ENCODE assay signal across 26 mouse cellular contexts in the genomic region with DNA sequence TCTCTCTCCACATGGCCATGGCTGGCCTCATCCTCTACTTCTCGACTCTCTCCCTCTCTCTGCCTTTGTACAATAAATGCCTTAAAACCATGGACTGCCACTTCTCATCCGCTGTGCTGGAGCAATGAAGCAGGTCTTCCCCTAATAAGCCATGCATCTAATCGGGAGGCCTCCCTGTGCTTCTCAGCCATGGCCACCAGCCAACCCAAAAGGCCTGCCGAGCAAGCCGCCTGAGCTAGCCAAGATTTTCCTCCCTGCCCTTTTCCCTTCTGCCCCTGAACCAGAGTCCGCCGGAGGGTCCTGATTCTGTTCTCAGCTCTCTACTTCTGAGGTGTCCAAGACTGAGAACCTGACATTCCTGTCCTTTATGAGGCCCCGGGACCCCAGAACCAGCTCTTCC.
DNase-seq lines count a peak whose midpoint lies in the region; ATAC-seq and TF ChIP-seq lines count a peak whose summit lies in the region.
"Had no signal": no experiment of that assay in that cellular context is flagged by ENCODE, and none has a peak within 500 bp of the region (broad histone marks: within the 10 kb centered on the region; RNA-seq: fewer than 3 reads in every experiment).

No protein-coding gene starts in this region.

- 14% methylated on average over 8 of the region's 8 CpGs for WGBS in cerebellum, adult 2 months
- WGBS in hindbrain, embryonic 16.5 days = 80% methylated on average over 8 of the region's 8 CpGs
- WGBS in hindbrain, embryonic 10.5 days = 90% methylated on average over 8 of the region's 8 CpGs
- WGBS in midbrain, postnatal 0 days = 84% methylated on average over 8 of the region's 8 CpGs
- WGBS in midbrain, embryonic 15.5 days = 94% methylated on average over 8 of the region's 8 CpGs

- no peak overlapping the region for H3K9ac ChIP-seq in hindbrain, embryonic 16.5 days (ENCODE audit: low read depth, low read length)
- H3K9ac ChIP-seq in midbrain, postnatal 0 days (replicated peaks; ENCODE audit: low read length, poor library complexity, severe bottlenecking) = no peak overlapping the region
- H3K9ac ChIP-seq in midbrain, embryonic 15.5 days = no peak overlapping the region
- H3K9ac ChIP-seq: limb, embryonic 15.5 days; liver, embryonic 13.5 days; midbrain, embryonic 13.5 days; neural tube, embryonic 15.5 days; stomach, embryonic 15.5 days had no signal

- no peaks in the 10 kb centered on the region for H3K27me3 ChIP-seq in cerebellum, adult 2 months (ENCODE audit: control insufficient read depth, insufficient read depth, low read length)
- H3K27me3 ChIP-seq in hindbrain, embryonic 16.5 days (replicated peaks; ENCODE audit: control insufficient read depth, insufficient read depth, low read length) = no peaks in the 10 kb centered on the region
- H3K27me3 ChIP-seq in hindbrain, embryonic 10.5 days (ENCODE audit: insufficient read depth, poor library complexity, severe bottlenecking) = no peaks in the 10 kb centered on the region
- H3K27me3 ChIP-seq in midbrain, postnatal 0 days (ENCODE audit: insufficient read depth, low read length) = no peaks in the 10 kb centered on the region
- no peaks in the 10 kb centered on the region for H3K27me3 ChIP-seq in midbrain, embryonic 15.5 days (replicated peaks)
- H3K27me3 ChIP-seq: CH12.LX; limb, embryonic 15.5 days; liver, embryonic 13.5 days; midbrain, embryonic 13.5 days; neural tube, embryonic 15.5 days; Patski; stomach, embryonic 15.5 days had no signal

- TF ChIP-seq POLR2A in cerebellum, adult 2 months (IDR thresholded peaks at IDR 0.05; ENCODE audit: borderline replicate concordance, insufficient read depth, low read length) = no peak
- TF ChIP-seq POLR2A in brain, embryonic 14.5 days (IDR thresholded peaks at IDR 0.05; ENCODE audit: borderline replicate concordance, extremely low read depth, insufficient read depth, insufficient read length, poor library complexity, severe bottlenecking) = no peak

- TF ChIP-seq CTCF in cerebellum, adult 2 months (IDR thresholded peaks at IDR 0.05; ENCODE audit: borderline replicate concordance, insufficient read depth, low read depth, low read length) = no peak
- no peak for TF ChIP-seq CTCF in midbrain, postnatal 0 days (IDR thresholded peaks at IDR 0.05)
- no peak for TF ChIP-seq CTCF in brain, embryonic 14.5 days (IDR thresholded peaks at IDR 0.05; ENCODE audit: borderline replicate concordance, extremely low read depth, insufficient read depth, insufficient read length)

- peaks cover 10% of the 10 kb centered on the region for H3K4me1 ChIP-seq in cerebellum, adult 2 months (ENCODE audit: control insufficient read depth, insufficient read depth, low read length)
- no peaks in the 10 kb centered on the region for H3K4me1 ChIP-seq in hindbrain, embryonic 16.5 days (ENCODE audit: control insufficient read depth, insufficient read depth, low read depth, low read length)
- H3K4me1 ChIP-seq in hindbrain, embryonic 10.5 days (replicated peaks) = no peaks in the 10 kb centered on the region
- no peaks in the 10 kb centered on the region for H3K4me1 ChIP-seq in midbrain, postnatal 0 days (ENCODE audit: insufficient read depth, low read length)
- H3K4me1 ChIP-seq in midbrain, embryonic 15.5 days = no peaks in the 10 kb centered on the region
- H3K4me1 ChIP-seq: limb, embryonic 10.5 days; limb, embryonic 15.5 days; liver, embryonic 13.5 days; midbrain, embryonic 13.5 days; neural tube, embryonic 15.5 days; stomach, embryonic 15.5 days had no signal

- no peak overlapping the region for H3K27ac ChIP-seq in cerebellum, adult 2 months (ENCODE audit: insufficient read depth, low read length)
- H3K27ac ChIP-seq in hindbrain, embryonic 16.5 days (ENCODE audit: low read depth, low read length) = no peak overlapping the region
- H3K27ac ChIP-seq in hindbrain, embryonic 10.5 days = no peak overlapping the region
- no peak overlapping the region for H3K27ac ChIP-seq in midbrain, postnatal 0 days (ENCODE audit: low read depth, low read length)
- H3K27ac ChIP-seq in midbrain, embryonic 15.5 days = no peak overlapping the region
- H3K27ac ChIP-seq: kidney, postnatal 0 days; limb, embryonic 10.5 days; limb, embryonic 15.5 days; liver, embryonic 13.5 days; macrophage; midbrain, embryonic 13.5 days; neural tube, embryonic 15.5 days; stomach, embryonic 15.5 days had no signal

- no peak overlapping the region for H3K4me3 ChIP-seq in cerebellum, adult 2 months (replicated peaks; ENCODE audit: insufficient read depth, low read depth, low read length)
- no peak overlapping the region for H3K4me3 ChIP-seq in hindbrain, embryonic 16.5 days (ENCODE audit: low read length)
- H3K4me3 ChIP-seq in hindbrain, embryonic 10.5 days = no peak overlapping the region
- H3K4me3 ChIP-seq in midbrain, postnatal 0 days (ENCODE audit: low read depth, low read length) = no peak overlapping the region
- no peak overlapping the region for H3K4me3 ChIP-seq in midbrain, embryonic 15.5 days
- H3K4me3 ChIP-seq: limb, embryonic 10.5 days; limb, embryonic 15.5 days; liver, embryonic 13.5 days; midbrain, embryonic 13.5 days; neural tube, embryonic 15.5 days; stomach, embryonic 15.5 days had no signal

- no peaks in the 10 kb centered on the region for H3K36me3 ChIP-seq in hindbrain, embryonic 16.5 days (ENCODE audit: control insufficient read depth, insufficient read depth, low read length)
- no peaks in the 10 kb centered on the region for H3K36me3 ChIP-seq in hindbrain, embryonic 10.5 days
- H3K36me3 ChIP-seq in midbrain, postnatal 0 days (ENCODE audit: insufficient read depth, low read length) = no peaks in the 10 kb centered on the region
- no peaks in the 10 kb centered on the region for H3K36me3 ChIP-seq in midbrain, embryonic 15.5 days (replicated peaks)
- H3K36me3 ChIP-seq: G1E; limb, embryonic 10.5 days; limb, embryonic 15.5 days; liver, embryonic 13.5 days; midbrain, embryonic 13.5 days; neural tube, embryonic 15.5 days; stomach, embryonic 15.5 days had no signal

- peak; percentile 27; the same call in 1 of the 2 replicates for ATAC-seq in hindbrain, embryonic 16.5 days
- no peak for ATAC-seq in midbrain, postnatal 0 days (ENCODE audit: low FRiP score)
- no peak for ATAC-seq in midbrain, embryonic 15.5 days (replicated peaks)
- ATAC-seq: forebrain, embryonic 14.5 days; intestine, postnatal 0 days; midbrain, embryonic 13.5 days; Patski had no signal

- peak; percentile 18 to 51 for DNase-seq in cerebellum, adult 2 months
- no peak for DNase-seq in cerebellum, adult 9-11 months
- no peak for DNase-seq in hindbrain, embryonic 10.5 days (ENCODE audit: low spot score)
- DNase-seq in midbrain, postnatal 0 days (ENCODE audit: low spot score) = peak; percentile 28
- peak; percentile 15 for DNase-seq in brain, embryonic 14.5 days (ENCODE audit: low read depth)
- DNase-seq: adrenal gland, postnatal 10 days; gastrocnemius, postnatal 14 days; kidney, postnatal 4 days; liver, embryonic 13.5 days; lung, adult 18-20 months; lung, postnatal 10 days; retina, postnatal 1 day had no signal

- no peaks in the 10 kb centered on the region for H3K9me3 ChIP-seq in hindbrain, embryonic 16.5 days (ENCODE audit: control insufficient read depth, low read length)
- no peaks in the 10 kb centered on the region for H3K9me3 ChIP-seq in hindbrain, embryonic 10.5 days
- no peaks in the 10 kb centered on the region for H3K9me3 ChIP-seq in midbrain, postnatal 0 days (ENCODE audit: low read length)
- H3K9me3 ChIP-seq in midbrain, embryonic 15.5 days = no peaks in the 10 kb centered on the region
- H3K9me3 ChIP-seq: limb, embryonic 10.5 days; limb, embryonic 15.5 days; liver, embryonic 13.5 days; midbrain, embryonic 13.5 days; neural tube, embryonic 15.5 days; stomach, embryonic 15.5 days had no signal

- H3K4me2 ChIP-seq in hindbrain, embryonic 16.5 days (ENCODE audit: low read length) = no peak overlapping the region
- no peak overlapping the region for H3K4me2 ChIP-seq in midbrain, postnatal 0 days (ENCODE audit: low read depth, low read length, poor library complexity, severe bottlenecking)
- no peak overlapping the region for H3K4me2 ChIP-seq in midbrain, embryonic 15.5 days
- H3K4me2 ChIP-seq: limb, embryonic 15.5 days; liver, embryonic 13.5 days; midbrain, embryonic 13.5 days; neural tube, embryonic 15.5 days; stomach, embryonic 15.5 days had no signal

Comparison
In these comparisons a context has a peak if more than half of its experiments do, and no peak if none do; other contexts are left out.
1. DNase-seq: peak in cerebellum, adult 2 months (2 of 2), midbrain, postnatal 0 days (single experiment) and brain, embryonic 14.5 days (single experiment); none in cerebellum, adult 9-11 months (single experiment) and hindbrain, embryonic 10.5 days (single experiment).